Mouse (Mus musculus): ENCODE data around the gene Gm9112. TPM values are rescaled to one million over a fixed set of nuclear protein-coding genes. Genes with fewer than 3 reads are reported as not detected.
"Not testable (repeated sequence)": the region's sequence is repeated elsewhere in the genome, so short reads cannot be mapped to it uniquely, and the experiment has no call there.

Gene Gm9112
- polyA plus RNA-seq (2014; fragmentation: Nextera tagmentation; extraction: Ambion mirVana) = not detected in 2 replicates

DNA sequence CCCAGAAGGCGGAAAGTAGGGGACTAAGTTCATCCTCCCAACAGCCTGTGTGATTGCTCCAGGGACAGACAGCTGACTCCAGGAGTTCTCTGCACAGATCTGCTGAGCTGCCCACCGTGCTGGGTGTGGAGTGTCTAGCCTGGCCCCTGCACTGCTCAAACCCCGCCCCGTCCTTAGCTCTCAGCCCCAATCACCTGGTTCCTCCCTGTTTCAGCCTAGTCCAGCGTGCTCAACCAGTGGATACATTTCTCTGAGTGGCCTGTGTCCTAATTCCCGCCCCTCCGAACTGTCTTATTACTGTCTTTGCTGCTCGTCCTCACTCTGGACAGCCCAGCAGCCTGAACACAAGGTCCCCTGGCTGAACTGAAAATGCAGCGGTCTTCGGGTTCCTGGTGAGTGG, at the start of gene Gm9112, which contains the start of gene Dmrtc1b:
Gm9112 (minus strand) TSS at position 101 of the 400 bp plus-strand sequence.
Dmrtc1b (plus strand) TSS at position 331 of the 400 bp plus-strand sequence.
- not testable (repeated sequence) for H3K9me3 ChIP-seq (ENCODE audit: control insufficient read depth, low read length); H3K4me3 ChIP-seq (ENCODE audit: low read depth, low read length); H3K27ac ChIP-seq (ENCODE audit: low read depth, low read length); H3K9ac ChIP-seq (ENCODE audit: low read depth, low read length); H3K36me3 ChIP-seq (ENCODE audit: control insufficient read depth, insufficient read depth, low read length); H3K4me1 ChIP-seq (replicated peaks; ENCODE audit: control insufficient read depth, insufficient read depth, low read length); H3K4me2 ChIP-seq (replicated peaks; ENCODE audit: low read depth, low read length); DNase-seq (ENCODE audit: low spot score); ATAC-seq (ENCODE audit: low FRiP score); H3K27me3 ChIP-seq (ENCODE audit: control insufficient read depth, insufficient read depth, low read length)
- WGBS = 85% methylated on average over 6 of the region's 10 CpGs

DNA sequence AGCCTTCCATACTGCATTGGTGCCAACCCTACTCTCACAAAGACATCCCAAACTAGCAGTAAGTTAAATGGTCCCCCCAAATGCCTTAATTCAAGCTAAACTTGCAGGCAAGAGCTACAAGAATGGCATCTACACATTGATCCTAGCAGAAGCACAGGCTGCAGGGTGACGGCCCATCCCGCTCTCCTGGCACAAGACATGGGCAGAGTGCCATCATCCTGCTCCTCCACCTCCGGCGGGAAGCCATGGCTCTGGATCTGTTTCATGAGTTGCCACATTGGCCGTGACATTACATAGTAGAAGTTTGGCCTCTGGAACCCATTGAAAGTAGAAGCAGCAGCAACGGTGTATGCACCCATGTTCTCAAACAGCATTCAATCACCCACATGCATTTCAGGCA, 16.8 kb upstream of the Gm9112 start:
- not testable (repeated sequence) for H3K27ac ChIP-seq (ENCODE audit: low read depth, low read length); H3K9me3 ChIP-seq (ENCODE audit: control insufficient read depth, low read length); H3K36me3 ChIP-seq (ENCODE audit: control insufficient read depth, insufficient read depth, low read length); H3K27me3 ChIP-seq (ENCODE audit: control insufficient read depth, insufficient read depth, low read length); DNase-seq (ENCODE audit: low spot score); ATAC-seq (ENCODE audit: low FRiP score); H3K9ac ChIP-seq (ENCODE audit: low read depth, low read length); H3K4me2 ChIP-seq (replicated peaks; ENCODE audit: low read depth, low read length); H3K4me1 ChIP-seq (replicated peaks; ENCODE audit: control insufficient read depth, insufficient read depth, low read length); H3K4me3 ChIP-seq (ENCODE audit: low read depth, low read length)
- WGBS = 93% methylated on average over 6 of the region's 6 CpGs

DNA sequence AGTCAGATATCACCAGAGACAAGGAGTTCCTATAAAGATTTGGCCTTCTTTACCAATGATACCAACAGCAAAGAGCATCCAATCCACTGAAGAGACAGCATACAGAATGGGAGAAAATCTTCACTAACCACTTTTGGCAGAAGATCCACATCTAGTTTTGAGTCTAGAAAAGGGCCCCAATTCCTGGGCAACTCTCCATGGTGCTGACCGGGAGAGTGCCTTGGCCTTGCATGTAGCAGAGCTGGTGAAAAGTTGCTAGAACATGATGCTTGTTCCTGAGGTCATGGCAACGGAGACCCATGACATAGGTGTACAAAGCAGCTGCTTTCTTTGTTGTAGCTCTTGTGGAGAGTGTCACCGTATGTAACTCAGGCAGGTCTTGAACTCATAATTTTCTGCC, 6.8 kb downstream of the Gm9112 start:
- H3K27ac ChIP-seq (ENCODE audit: low read depth, low read length); H3K9ac ChIP-seq (ENCODE audit: low read depth, low read length); H3K4me2 ChIP-seq (replicated peaks; ENCODE audit: low read depth, low read length); ATAC-seq (ENCODE audit: low FRiP score); H3K4me1 ChIP-seq (replicated peaks; ENCODE audit: control insufficient read depth, insufficient read depth, low read length); H3K27me3 ChIP-seq (ENCODE audit: control insufficient read depth, insufficient read depth, low read length); H3K36me3 ChIP-seq (ENCODE audit: control insufficient read depth, insufficient read depth, low read length); H3K4me3 ChIP-seq (ENCODE audit: low read depth, low read length); H3K9me3 ChIP-seq (ENCODE audit: control insufficient read depth, low read length): not testable (repeated sequence)
- WGBS = 64% methylated on average over 3 of the region's 3 CpGs
- DNase-seq (ENCODE audit: low spot score) = peak; percentile 10

DNA sequence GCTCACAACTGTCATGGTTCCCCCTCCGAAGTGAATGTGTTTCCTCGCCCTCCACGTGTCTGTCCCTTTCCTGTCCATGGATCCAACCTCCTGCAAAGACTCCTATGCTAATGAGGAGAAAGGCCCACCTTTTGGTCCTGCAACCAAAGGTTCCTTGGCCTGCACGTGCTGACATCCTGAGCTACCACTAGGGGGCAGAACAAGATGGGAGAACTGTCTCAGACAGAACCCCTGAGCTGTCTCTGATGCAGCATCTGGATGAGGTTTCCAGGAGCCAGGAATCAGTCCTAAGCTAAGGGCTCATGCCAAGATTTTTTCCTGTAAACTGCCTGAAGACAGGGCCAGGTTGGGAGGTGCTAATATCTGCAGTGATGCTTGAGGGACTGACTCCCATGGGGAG, 18.2 kb downstream of the Gm9112 start:
- ATAC-seq (ENCODE audit: low FRiP score) = 0 out of 2 replicates have a peak, but pooled peaks have one; percentile 27
- not testable (repeated sequence) for H3K36me3 ChIP-seq (ENCODE audit: control insufficient read depth, insufficient read depth, low read length); H3K27ac ChIP-seq (ENCODE audit: low read depth, low read length); H3K27me3 ChIP-seq (ENCODE audit: control insufficient read depth, insufficient read depth, low read length); H3K9ac ChIP-seq (ENCODE audit: low read depth, low read length); H3K9me3 ChIP-seq (ENCODE audit: control insufficient read depth, low read length); H3K4me1 ChIP-seq (replicated peaks; ENCODE audit: control insufficient read depth, insufficient read depth, low read length); H3K4me2 ChIP-seq (replicated peaks; ENCODE audit: low read depth, low read length); H3K4me3 ChIP-seq (ENCODE audit: low read depth, low read length)
- DNase-seq (ENCODE audit: low spot score) = peak; percentile 53
- WGBS = 28% methylated on average over 4 of the region's 4 CpGs

DNA sequence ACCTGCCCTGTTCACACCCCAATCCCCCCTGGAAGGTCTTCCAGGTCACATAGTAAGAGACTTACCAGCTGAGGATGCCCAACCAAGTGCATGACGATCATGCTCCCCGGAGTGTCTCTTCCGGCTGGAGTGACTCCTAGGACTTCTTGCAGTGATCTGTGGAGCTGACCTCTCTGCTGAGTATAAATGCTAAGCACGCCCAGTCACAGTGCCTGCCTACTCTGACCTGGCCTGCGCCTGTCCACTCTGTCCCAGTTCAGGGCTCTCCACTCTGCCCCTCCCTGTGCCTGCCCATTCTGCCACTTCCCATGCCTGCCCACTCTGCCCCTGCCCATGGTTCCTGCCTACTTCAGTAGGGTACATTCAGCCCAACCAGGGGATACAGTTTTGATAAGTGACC, 20.6 kb downstream of the Gm9112 start, which contains the start of gene Gm3880:
Gm3880 (minus strand) TSS at position 101 of the 400 bp plus-strand sequence.
- ATAC-seq (ENCODE audit: low FRiP score); H3K27ac ChIP-seq (ENCODE audit: low read depth, low read length); H3K4me1 ChIP-seq (replicated peaks; ENCODE audit: control insufficient read depth, insufficient read depth, low read length); H3K36me3 ChIP-seq (ENCODE audit: control insufficient read depth, insufficient read depth, low read length); H3K9ac ChIP-seq (ENCODE audit: low read depth, low read length); H3K4me3 ChIP-seq (ENCODE audit: low read depth, low read length); H3K4me2 ChIP-seq (replicated peaks; ENCODE audit: low read depth, low read length); H3K27me3 ChIP-seq (ENCODE audit: control insufficient read depth, insufficient read depth, low read length); DNase-seq (ENCODE audit: low spot score); H3K9me3 ChIP-seq (ENCODE audit: control insufficient read depth, low read length): not testable (repeated sequence)
- WGBS = 94% methylated on average over 5 of the region's 5 CpGs

DNA sequence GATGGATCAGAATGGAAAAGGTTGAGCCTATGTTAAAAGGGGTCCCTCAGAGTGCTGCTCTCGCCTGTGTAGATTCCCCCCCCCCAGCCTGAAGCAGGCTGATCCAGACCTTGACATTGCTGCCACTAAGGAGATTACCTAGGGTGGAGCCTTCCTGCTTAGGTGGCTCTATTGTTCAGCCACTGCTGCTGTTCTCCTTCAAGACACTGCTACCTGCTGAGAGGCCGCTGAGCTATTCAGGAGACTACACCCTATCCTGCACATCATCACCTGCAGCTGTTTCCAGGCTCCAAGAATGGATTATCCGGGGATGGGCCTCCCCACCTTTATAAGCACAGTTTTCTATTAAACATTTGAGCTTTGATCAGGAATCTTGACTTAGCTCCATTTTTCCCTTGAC, 22.7 kb downstream of the Gm9112 start:
- H3K27ac ChIP-seq (ENCODE audit: low read depth, low read length); H3K4me1 ChIP-seq (replicated peaks; ENCODE audit: control insufficient read depth, insufficient read depth, low read length); H3K4me2 ChIP-seq (replicated peaks; ENCODE audit: low read depth, low read length); H3K4me3 ChIP-seq (ENCODE audit: low read depth, low read length); H3K9ac ChIP-seq (ENCODE audit: low read depth, low read length); H3K27me3 ChIP-seq (ENCODE audit: control insufficient read depth, insufficient read depth, low read length); ATAC-seq (ENCODE audit: low FRiP score); H3K36me3 ChIP-seq (ENCODE audit: control insufficient read depth, insufficient read depth, low read length); H3K9me3 ChIP-seq (ENCODE audit: control insufficient read depth, low read length); DNase-seq (ENCODE audit: low spot score): not testable (repeated sequence)
- WGBS = 48% methylated on average over 3 of the region's 3 CpGs

DNA sequence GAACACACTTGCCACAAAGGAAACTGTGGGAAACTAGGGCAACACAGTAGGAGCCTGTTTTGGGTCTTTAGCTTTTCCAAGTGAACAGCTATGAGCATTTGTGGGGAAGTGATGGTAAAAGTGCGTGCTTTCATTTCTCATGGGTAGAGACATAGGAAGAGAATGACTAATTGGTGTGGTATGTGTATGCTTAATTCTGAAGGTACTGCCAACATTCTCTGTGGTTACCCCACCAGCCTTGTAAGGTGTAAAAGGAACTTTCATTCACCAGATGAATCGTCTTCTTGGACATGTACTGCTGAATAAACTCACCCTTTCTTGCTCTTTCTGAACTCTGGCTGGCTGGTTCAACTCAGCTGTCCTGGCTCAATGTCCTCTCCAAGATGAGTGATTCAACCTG, 40.8 kb downstream of the Gm9112 start:
- Histone ChIP-seq H3K27ac (ENCODE audit: low read depth, low read length) (no peak overlapping the region), H3K4me2 (replicated peaks; ENCODE audit: low read depth, low read length) (no peak overlapping the region), H3K9ac (ENCODE audit: low read depth, low read length) (no peak overlapping the region), H3K4me1 (replicated peaks; ENCODE audit: control insufficient read depth, insufficient read depth, low read length) (no peaks in the 10 kb centered on the region), H3K4me3 (ENCODE audit: low read depth, low read length) (no peak overlapping the region), H3K36me3 (ENCODE audit: control insufficient read depth, insufficient read depth, low read length) (no peaks in the 10 kb centered on the region), H3K9me3 (ENCODE audit: control insufficient read depth, low read length) (no peaks in the 10 kb centered on the region), H3K27me3 (ENCODE audit: control insufficient read depth, insufficient read depth, low read length) (no peaks in the 10 kb centered on the region)
- DNase-seq (ENCODE audit: low spot score) (no peak), ATAC-seq (ENCODE audit: low FRiP score) (no peak)
- WGBS = 88% methylated on average over 2 of the region's 2 CpGs

DNA sequence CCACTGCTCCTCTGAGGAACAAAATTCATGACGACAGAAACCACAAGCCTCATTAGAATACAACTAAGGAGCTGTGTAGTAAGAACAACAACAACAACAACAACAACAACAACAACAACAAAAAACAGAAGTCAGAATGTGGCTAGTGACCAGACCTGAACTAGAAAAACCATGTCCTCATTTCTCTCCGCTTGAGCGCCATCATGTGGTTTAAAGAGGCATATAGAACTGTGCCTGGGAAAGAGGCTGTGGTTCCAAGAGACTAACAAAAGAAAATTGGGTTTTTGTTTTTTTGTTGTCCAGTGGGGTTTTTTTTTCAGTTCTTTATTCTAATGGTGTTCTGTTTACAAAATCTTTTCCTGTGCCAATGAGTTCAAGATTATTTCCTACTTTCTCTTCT, 46.7 kb downstream of the Gm9112 start:
- Histone ChIP-seq H3K4me1 (replicated peaks; ENCODE audit: control insufficient read depth, insufficient read depth, low read length) (no peaks in the 10 kb centered on the region), H3K4me3 (ENCODE audit: low read depth, low read length) (no peak overlapping the region), H3K9ac (ENCODE audit: low read depth, low read length) (no peak overlapping the region), H3K9me3 (ENCODE audit: control insufficient read depth, low read length) (no peaks in the 10 kb centered on the region), H3K36me3 (ENCODE audit: control insufficient read depth, insufficient read depth, low read length) (no peaks in the 10 kb centered on the region), H3K27me3 (ENCODE audit: control insufficient read depth, insufficient read depth, low read length) (no peaks in the 10 kb centered on the region), H3K27ac (ENCODE audit: low read depth, low read length) (no peak overlapping the region), H3K4me2 (replicated peaks; ENCODE audit: low read depth, low read length) (no peak overlapping the region)
- ATAC-seq (ENCODE audit: low FRiP score) = no peak
- peak; percentile 10 for DNase-seq (ENCODE audit: low spot score)
- WGBS = 23% methylated on average over 3 of the region's 3 CpGs
